Mouse (Mus musculus): ENCODE data around the gene Klf15.

Gene Klf15

GRCm38 (mm10) chr6:90462181-90462706 is at the start of gene Klf15:
Gene Klf15 (plus strand): TSS chr6:90462576.
- DNase-seq (ENCODE audit: low spot score), result peak; percentile 53

- peak; percentile 51 for DNase-seq (ENCODE audit: low spot score)
Observed at GRCm38 (mm10) chr6:90422565-90422964, 39.8 kb upstream of the Klf15 start.

DNA sequence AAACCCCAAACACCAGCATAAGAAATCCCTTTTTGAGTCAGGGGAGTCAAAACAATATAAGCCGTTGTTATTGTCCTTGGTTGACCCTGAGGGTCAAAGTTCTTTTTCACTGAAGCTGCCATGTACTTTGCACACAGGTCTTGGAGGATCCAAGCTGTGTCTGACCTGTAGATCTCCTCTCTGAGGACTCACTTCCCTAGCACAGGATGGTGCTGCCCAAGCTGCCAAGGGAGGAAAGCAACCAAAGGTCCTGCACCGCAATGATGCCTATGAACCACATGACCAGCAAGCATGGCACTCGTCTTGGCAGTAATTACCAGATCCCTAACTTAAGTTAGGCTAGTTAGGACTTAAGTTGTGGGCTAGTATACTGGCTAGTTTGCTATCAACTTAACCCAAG is 37.0 kb upstream of the Klf15 start:
- no peak for DNase-seq (ENCODE audit: low spot score)

GRCm38 (mm10) chr6:90426003-90426402 is 36.4 kb upstream of the Klf15 start:
- no peak for DNase-seq (ENCODE audit: low spot score)

GRCm38 (mm10) chr6:90428380-90428974 is 33.9 kb upstream of the Klf15 start, which contains the start of gene Cfap100:
Gene Cfap100 (minus strand): TSS chr6:90428797.
- peak; percentile 51 for DNase-seq (ENCODE audit: low spot score)

DNA sequence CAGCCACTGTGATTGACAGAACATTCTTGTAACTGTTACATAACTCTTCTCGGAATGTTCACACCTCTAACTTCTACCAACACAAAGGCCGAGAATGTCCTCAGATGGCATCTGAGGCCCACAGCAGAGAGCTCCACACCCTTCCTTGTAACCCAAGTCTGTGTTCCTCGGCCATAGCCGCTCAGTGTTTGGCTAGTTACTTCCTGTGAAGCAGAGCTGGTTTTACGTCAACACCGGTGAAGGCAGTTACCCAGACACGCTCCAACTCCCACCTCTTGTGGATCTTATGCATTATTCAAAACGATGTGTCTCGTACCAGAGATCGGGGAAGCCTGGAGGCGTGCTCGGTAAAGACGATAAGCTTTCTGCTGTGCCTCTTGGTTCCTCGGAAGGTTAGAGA is 32.5 kb upstream of the Klf15 start:
- DNase-seq (ENCODE audit: low spot score), result no peak

- DNase-seq (ENCODE audit: low spot score), result no peak
Observed at GRCm38 (mm10) chr6:90431487-90431886, 30.9 kb upstream of the Klf15 start.

DNA sequence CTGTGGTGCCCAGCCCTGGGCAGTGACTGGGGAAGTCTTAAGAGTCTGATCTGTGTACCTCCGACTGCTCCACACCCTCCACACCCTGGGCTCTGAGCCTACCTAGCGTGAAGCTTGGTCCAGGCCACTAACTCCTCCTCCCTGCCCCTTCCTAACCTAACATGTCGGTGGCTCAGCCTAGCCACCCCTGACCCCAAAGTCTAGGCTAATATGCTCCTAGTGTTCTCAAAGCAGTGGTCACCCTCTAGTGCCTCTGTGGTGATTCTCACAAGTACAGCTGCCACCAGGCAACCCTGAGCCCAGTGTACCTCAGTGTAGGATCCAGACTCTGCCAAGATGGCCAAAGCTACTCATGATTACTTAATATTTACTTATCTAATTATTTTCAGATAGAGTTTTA is 27.7 kb upstream of the Klf15 start:
- no peak for DNase-seq (ENCODE audit: low spot score)

DNA sequence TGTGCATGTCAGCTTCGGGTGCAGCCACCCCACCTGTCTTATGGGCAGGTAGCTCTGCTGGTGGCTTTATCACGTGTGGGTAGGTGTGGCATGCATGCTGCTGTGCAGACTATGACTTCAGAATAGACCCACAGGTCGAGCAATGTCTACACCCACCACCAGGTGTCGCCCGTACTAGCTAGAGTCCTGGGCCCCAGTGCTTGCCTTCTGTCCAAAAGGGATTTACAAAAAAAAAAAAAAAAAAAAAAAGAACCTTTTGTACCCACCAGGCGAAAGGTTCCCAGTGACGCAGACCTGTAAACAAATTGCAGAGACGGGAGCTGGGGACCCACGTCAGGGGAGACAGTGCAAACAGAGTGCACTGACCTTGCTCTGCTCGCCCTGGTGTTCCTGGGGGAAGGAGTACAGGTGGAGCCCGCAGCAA is 27.2 kb upstream of the Klf15 start:
- DNase-seq (ENCODE audit: low spot score), result peak; percentile 62

- DNase-seq (ENCODE audit: low spot score), result no peak
Observed at GRCm38 (mm10) chr6:90436192-90436907, 26.0 kb upstream of the Klf15 start.

GRCm38 (mm10) chr6:90437041-90437440 is 25.3 kb upstream of the Klf15 start:
- no peak for DNase-seq (ENCODE audit: low spot score)

DNA sequence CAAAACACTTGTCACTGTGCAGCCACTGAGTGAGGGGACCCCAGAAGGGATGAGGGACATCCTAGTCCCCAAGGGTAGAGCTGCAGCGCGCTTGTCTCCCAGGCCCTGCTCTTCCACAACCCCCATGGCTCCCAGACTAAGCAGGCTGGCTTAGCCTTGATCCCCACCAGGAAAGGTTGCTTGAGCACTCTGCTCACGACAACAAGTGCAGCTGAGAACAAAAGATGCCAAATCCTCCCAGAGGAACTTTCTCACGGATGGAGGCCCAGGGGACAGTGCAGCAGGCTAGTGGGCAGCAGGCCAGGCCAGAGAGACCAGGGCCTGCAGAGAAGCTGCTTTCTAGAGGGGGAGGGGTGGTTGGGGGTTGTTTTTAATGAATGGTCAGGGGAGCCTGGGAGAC is 15.5 kb upstream of the Klf15 start:
- DNase-seq (ENCODE audit: low spot score), result no peak

DNA sequence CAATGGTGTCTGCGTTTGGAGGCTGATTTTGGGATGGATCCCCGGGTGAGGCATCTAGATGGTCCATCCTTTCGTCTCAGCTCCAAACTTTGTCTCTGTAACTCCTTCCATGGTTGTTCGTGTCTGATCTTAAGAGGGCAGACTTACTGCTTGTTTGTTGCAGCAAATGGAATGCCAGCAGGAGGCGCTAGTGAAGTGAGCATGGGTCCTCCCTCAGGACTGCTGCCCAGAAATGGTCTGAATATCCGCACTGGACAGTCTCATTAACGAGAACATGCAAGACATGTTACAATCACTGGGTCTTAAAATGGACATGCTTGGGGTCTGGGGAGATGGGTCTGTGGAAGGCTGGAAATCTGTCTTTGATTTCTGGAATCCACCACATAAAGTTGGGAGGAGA is 12.2 kb upstream of the Klf15 start:
- DNase-seq (ENCODE audit: low spot score), result peak; percentile 83

DNA sequence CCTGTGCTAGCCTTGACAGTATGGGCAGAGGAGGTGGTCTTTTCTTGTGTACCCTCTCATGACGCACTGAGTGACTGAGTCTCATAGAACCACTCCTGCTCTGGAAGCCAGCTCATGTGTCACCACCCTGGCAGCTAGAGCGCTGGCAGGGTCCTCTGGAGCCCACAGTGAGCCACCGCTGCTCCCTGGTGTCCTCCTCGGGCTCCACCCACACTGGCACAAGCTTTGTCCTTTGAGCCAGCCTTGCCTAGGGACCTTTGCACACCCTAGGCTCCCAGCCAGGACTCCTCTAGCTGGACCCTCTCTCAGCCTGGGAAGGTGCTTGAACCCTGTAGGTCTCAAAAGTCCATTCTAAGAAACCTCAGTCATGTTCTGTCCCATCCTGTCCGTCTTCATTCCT is 11.7 kb upstream of the Klf15 start:
- DNase-seq (ENCODE audit: low spot score), result no peak

DNA sequence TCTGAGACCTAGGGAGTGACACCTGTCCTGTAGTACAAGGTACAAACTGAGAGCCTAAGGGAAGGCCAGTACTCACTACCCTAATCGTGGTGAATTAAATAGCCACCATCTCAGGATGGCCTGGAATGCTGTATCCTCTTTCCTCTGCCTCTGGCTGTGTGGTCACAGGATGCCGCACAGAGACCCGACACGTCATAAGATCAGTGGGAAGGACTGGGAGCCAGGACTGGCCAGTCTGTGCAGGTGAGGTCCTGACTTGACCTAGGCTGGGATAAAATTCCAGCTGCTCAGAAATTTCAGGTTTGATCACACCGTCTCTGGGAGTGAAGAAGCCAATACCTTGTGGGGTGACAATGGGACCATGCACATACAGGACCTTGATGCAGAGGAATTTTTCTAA is 10.9 kb upstream of the Klf15 start:
- no peak for DNase-seq (ENCODE audit: low spot score)

DNA sequence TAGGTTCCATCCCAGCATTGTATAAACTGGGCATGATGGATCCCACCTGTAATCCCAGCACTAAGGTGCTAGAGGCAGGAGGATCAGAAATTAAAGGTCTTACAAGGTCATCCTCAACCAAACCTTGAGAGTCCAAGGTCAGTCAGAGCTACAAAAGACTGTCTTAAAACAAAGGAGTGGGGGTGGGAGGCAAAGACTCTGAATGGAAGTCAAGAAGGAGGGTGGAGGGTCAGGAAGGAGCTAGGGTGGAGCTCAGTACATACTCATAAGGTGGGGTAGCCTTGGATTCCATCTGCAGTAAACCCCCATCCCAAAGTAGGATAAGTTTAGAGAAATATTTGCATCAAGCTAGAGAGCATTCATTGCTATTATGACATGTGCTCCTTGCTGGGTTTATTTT is 9.8 kb upstream of the Klf15 start:
- DNase-seq (ENCODE audit: low spot score), result no peak

DNA sequence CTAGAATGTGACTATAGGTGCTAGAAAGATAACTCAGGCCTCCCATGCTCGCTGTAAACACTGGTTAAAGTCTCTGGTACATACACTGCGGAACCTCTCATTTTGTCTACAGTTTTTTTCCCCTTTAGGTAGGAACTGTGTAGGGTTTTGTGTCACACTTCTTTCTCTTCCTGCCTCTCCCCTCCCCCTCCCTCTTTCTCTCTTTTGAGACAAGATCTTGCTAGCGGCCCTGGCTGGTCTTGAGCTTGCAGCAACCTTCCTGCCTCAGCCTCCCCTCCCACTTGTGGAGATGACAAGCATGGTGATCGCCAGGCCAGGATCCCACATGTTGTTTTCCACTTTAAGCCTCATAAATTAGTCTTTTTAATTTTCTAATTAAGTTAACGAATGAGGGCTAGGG is 8.6 kb upstream of the Klf15 start:
- no peak for DNase-seq (ENCODE audit: low spot score)

GRCm38 (mm10) chr6:90457421-90457820 is 5.0 kb upstream of the Klf15 start:
- DNase-seq (ENCODE audit: low spot score), result no peak

DNA sequence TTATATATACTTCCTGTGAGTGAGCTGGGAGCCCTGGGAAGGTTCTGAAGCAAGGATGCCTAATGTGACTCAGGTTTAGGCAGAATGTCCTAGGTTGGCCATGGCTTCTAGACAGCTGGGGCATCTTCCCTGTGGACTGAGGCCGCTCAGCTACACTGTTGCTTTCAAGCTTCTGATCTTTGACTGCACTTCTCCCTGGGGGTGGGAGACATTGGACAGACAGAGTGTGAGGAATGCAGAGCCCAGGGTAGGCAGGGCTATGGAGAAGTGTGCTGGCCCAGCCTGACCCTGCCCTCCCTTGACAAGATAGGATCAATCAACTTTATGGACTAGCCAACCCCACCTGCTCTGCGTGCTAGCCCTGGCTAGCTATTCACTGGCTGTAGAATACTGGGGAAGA is 1.2 kb upstream of the Klf15 start:
- DNase-seq (ENCODE audit: low spot score), result no peak

DNA sequence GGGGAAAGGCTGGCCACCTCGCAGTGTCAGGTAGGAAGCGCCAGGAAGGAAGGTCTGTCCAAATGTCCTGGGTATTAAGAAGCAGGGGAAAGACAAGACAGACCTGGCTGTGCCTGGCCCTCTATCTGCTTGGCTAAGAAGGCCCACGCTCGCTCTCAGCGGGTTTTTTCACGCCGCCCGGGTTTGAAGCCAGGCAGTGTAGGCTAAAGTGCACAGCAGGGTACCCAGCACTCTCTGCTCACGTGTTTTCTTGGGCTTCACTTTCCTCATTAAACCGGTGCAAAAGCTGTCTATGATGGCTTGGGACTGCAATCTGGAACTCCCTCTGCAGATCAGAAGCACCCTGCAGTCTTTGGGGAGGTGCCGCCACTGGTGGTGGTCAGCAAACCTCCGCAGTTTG is 605 bp upstream of the Klf15 start:
- DNase-seq (ENCODE audit: low spot score), result no peak

DNA sequence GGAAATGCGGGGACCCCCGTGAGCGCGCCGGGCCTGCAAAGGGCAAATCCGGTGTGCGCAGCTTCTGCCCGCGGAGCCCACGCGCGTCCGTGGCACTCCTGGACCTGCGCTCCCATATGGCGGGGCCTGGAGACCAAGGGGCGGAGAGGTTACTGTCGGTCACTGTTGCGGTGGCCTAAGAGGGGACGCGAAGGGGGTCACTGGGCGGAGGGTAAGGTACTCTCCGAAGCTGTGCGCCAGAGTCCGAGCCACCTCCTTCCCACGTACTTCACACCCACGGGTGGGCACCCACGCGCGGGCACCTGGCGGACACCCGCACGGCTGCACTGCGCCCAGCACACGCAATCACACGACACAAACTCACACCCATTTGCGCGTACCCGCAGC is 458 bp downstream of the Klf15 start:
- DNase-seq (ENCODE audit: low spot score), result no peak

GRCm38 (mm10) chr6:90463228-90463862 is 969 bp downstream of the Klf15 start:
- DNase-seq (ENCODE audit: low spot score), result peak; percentile 66

DNA sequence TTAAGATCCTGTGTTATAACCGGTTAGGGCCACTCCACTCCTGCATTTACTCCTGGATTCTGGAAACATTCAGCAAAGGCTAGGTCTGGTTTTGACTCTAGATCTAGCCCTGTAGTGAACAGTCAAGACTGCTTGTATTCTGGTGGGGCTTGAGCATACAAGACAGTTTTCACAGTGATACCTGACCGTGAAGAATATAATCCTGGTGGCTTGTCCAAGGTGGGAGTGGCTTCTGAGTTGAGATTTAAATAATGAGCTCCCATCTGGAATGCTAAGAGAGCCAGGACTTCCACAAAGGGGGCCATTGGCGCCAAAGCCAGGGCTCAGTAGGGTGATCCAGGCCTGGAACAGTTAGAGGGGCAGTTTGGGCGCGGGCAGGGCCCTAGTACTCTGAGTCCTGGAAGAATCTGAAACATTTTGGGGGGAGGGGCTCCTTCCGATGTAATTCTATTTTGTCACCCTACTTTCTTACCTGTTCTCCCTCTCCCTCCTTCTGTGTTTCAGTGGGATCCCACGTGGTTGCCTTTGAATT is 1.6 kb downstream of the Klf15 start:
- DNase-seq (ENCODE audit: low spot score), result no peak

Data from layer of hippocampus, adult 9-10 months (tissue).